Mouse (Mus musculus): ENCODE results near the gene Hoxb7. TPM values are rescaled to one million over a fixed set of nuclear protein-coding genes. Genes with fewer than 3 reads are reported as not detected.
A peak's percentile ranks its signal among the peaks of the same experiment; 100 is the strongest.

The Hoxb7 gene
- polyA plus RNA-seq, 1 experiment from 2014 or later: not detected

DNA sequence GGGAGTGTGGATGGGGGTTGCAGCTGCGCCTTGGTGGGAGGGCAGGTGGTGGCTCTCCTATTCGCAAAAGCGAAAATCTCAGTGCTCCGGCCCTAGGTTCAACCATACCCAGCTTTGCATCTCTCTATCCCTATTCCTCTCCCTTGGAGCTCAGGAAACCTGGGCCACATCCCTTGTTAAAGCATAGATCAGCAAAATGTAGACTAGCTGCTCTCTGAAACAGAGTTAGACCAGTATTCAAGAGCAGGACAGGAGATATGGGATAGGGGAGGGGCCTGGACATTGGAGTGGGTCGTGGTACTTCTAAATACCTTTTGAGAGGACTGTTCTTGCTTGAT lies 28.9 kb downstream of the Hoxb7 start:
- Histone ChIP-seq H3K9me3 (ENCODE audit: control insufficient read depth, low read length) (no peaks in the 10 kb centered on the region), H3K9ac (replicated peaks; ENCODE audit: low read length) (no peak overlapping the region), H3K4me2 (ENCODE audit: low read length) (no peak overlapping the region), H3K27ac (replicated peaks; ENCODE audit: low read depth, low read length) (no peak overlapping the region), H3K4me3 (replicated peaks; ENCODE audit: low read depth, low read length) (no peak overlapping the region), H3K4me1 (ENCODE audit: control insufficient read depth, insufficient read depth, low read length) (no peaks in the 10 kb centered on the region), H3K27me3 (ENCODE audit: control insufficient read depth, insufficient read depth, low read length) (peaks cover 100% of the 10 kb centered on the region), H3K36me3 (ENCODE audit: control insufficient read depth, insufficient read depth, low read length) (no peaks in the 10 kb centered on the region)
- no peak for ATAC-seq (ENCODE audit: low FRiP score, low TSS enrichment)
- 8% methylated on average over 5 of the region's 5 CpGs for WGBS
- DNase-seq: no peak

DNA sequence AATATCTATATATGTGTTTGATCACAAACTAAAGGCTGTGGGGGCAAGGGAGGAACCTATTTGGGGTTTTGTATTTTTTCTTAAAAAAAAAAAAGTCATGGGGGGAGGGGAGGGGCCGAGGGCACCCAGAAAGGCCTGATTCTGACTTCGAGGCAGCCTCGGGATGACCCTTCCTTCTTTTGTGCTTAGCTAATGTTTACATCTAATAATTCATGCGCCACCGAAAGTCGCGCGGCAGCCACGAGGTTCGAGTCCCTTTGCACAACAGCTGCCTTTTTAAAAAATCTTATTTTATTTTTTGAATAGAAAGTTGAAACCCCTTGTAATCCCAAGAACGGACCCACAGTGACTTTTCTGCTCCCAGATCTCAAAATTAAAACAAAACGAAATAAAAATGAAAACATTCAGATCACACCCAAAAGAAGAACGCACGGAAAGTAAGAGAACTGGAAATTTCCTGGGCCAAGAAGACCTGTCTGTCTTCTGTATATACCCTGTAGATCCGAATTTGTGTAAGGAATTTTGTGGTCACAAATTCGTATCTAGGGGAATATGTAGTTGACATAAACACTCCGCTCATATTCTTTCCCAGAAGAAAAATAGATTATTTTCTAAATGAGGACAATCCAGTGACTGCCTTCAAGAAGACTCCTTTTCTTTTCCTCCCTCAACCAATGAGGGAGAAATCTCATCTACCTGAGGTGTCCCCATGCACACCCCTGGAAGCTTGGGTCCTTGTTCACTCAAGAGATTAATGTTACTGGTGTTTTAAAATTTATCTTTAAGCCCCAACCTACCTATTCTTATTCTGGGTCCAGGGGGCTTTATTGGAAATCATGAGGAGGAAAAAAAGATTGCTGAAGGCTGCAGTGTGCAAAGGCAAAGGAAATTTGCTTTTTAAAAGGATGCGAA lies 30.5 kb downstream of the Hoxb7 start:
- H3K27me3 ChIP-seq (ENCODE audit: control insufficient read depth, insufficient read depth, low read length): peaks cover 100% of the 10 kb centered on the region
- H3K36me3 ChIP-seq (ENCODE audit: control insufficient read depth, insufficient read depth, low read length): no peaks in the 10 kb centered on the region
- H3K9ac ChIP-seq (replicated peaks; ENCODE audit: low read length): no peak overlapping the region
- H3K4me3 ChIP-seq (replicated peaks; ENCODE audit: low read depth, low read length): no peak overlapping the region
- DNase-seq (peak; percentile 57), ATAC-seq (ENCODE audit: low FRiP score, low TSS enrichment) (no peak)
- H3K4me2 ChIP-seq (ENCODE audit: low read length): no peak overlapping the region
- no peak overlapping the region for H3K27ac ChIP-seq (replicated peaks; ENCODE audit: low read depth, low read length)
- WGBS: 7% methylated on average over 18 of the region's 18 CpGs
- no peaks in the 10 kb centered on the region for H3K4me1 ChIP-seq (ENCODE audit: control insufficient read depth, insufficient read depth, low read length)
- H3K9me3 ChIP-seq (ENCODE audit: control insufficient read depth, low read length): no peaks in the 10 kb centered on the region

DNA sequence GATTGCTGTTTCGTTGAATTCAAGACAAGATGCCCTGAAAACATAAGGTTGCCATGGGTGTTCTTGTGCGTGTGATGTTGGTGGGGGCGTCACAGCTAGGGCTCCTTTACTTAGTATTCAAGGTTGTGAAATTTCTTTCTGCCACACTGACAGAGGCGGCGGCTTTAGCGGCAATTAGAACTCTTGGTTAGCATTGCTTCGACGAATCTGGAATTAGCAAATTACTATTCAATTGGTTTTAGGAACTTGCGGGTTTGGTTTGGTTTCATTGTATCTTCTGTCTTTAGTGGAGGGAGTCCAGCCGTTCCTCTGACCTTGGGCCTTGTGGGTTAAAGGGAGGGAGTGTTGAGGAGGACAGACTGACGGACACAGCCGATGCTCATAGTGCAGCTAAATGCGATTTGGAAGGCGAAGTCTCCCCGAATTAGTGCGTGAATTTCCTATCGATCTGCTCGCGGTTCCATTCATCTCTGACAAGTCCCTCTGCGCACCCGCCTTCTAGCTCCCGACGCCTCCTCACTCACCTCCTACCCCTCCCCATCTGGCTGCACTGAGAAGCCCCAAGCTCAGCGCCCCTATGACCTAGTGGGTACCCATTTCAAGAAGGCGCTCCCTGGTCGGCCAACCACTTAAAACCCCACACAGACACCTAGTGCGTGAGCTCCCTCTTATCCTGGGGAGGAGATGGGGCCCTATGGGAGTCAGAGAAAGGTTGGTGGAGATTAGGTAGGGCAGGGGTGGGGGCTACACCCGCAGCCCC lies 31.4 kb downstream of the Hoxb7 start, which contains the start of gene Hoxb4:
TSS of gene Hoxb4 (plus strand) at position 660 of the 760 bp plus-strand sequence.
- no peaks in the 10 kb centered on the region for H3K9me3 ChIP-seq (ENCODE audit: control insufficient read depth, low read length)
- no peaks in the 10 kb centered on the region for H3K4me1 ChIP-seq (ENCODE audit: control insufficient read depth, insufficient read depth, low read length)
- peak within 1 kb of the TSS; percentile 32 for H3K4me2 ChIP-seq (ENCODE audit: low read length)
- ATAC-seq (ENCODE audit: low FRiP score, low TSS enrichment): no peak
- no peak for DNase-seq
- no peaks in the 10 kb centered on the region for H3K36me3 ChIP-seq (ENCODE audit: control insufficient read depth, insufficient read depth, low read length)
- H3K27me3 ChIP-seq (ENCODE audit: control insufficient read depth, insufficient read depth, low read length): peaks cover 100% of the 10 kb centered on the region
- under 1% methylated on average over 28 of the region's 28 CpGs for WGBS
- H3K9ac ChIP-seq (replicated peaks; ENCODE audit: low read length): no peak within 1 kb of the TSS
- no peak within 1 kb of the TSS for H3K4me3 ChIP-seq (replicated peaks; ENCODE audit: low read depth, low read length)
- no peak within 1 kb of the TSS for H3K27ac ChIP-seq (replicated peaks; ENCODE audit: low read depth, low read length)

DNA sequence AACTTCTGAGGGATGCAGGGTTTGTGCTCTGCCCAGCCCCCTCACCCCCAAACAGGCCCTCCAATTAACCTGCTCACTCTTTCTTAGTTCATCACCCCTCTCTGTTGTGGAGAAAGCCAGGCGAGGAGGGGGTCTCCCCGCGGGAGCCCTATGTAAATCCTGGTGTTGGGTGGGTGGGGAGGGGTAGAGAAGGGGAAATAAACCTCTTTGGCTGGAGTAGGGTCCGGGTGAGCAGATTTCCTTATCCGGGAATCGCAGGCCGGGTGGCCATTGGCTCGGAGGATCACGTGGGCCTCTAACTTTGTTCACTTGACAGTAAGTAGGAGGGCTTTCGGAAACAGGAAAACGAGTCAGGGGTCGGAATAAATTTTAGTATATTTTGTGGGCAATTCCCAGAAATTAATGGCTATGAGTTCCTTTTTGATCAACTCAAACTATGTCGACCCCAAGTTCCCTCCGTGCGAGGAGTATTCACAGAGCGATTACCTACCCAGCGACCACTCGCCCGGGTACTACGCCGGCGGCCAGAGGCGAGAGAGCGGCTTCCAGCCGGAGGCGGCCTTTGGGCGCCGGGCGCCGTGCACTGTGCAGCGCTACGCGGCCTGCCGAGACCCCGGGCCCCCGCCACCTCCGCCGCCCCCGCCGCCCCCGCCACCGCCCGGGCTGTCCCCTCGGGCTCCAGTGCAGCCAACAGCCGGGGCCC lies 32.1 kb downstream of the Hoxb7 start:
- H3K4me1 ChIP-seq (ENCODE audit: control insufficient read depth, insufficient read depth, low read length): no peaks in the 10 kb centered on the region
- no peak for DNase-seq
- H3K27ac ChIP-seq (replicated peaks; ENCODE audit: low read depth, low read length): no peak overlapping the region
- H3K4me3 ChIP-seq (replicated peaks; ENCODE audit: low read depth, low read length): no peak overlapping the region
- peak overlapping the region; percentile 32 for H3K4me2 ChIP-seq (ENCODE audit: low read length)
- WGBS: 1% methylated on average over 39 of the region's 45 CpGs
- no peak; the same call in 1 of the 2 replicates for ATAC-seq (ENCODE audit: low FRiP score, low TSS enrichment)
- peaks cover 100% of the 10 kb centered on the region for H3K27me3 ChIP-seq (ENCODE audit: control insufficient read depth, insufficient read depth, low read length)
- no peaks in the 10 kb centered on the region for H3K9me3 ChIP-seq (ENCODE audit: control insufficient read depth, low read length)
- no peaks in the 10 kb centered on the region for H3K36me3 ChIP-seq (ENCODE audit: control insufficient read depth, insufficient read depth, low read length)
- H3K9ac ChIP-seq (replicated peaks; ENCODE audit: low read length): no peak overlapping the region

DNA sequence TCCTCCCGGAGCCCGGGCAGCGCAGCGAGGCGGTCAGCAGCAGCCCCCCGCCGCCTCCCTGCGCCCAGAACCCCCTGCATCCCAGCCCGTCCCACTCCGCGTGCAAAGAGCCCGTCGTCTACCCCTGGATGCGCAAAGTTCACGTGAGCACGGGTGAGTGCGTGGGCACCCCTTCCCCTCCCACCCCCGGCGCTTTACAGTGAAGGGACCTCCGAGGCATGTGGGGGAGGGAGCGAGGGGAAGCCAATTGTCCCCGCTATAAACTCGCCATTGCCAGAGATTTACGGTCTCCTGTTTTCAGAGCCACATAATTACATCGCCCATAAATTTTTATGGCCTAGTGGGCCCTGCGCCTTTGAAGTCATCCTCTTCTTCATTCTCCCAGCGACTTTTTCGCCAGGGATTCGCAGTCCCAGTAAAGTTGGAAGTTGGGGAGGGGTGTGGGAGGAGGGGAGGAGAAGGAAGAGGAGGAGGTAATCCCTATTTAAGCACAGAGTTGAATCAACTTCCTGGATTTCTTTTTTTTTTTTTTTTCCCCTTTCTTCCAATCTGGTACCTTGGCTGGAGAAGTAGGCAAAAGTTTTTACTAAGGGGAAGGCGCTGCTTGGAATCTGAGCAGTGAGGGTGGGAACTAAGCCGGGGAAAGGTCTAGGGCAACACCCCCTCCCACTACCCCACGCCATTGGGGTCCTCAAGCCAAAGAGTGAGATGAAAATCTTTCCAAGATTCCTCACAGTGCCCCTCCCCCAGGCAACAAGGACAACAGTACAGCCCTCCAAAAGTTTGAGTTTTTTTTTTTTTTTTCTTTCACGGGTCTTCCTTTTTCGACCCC lies 32.9 kb downstream of the Hoxb7 start:
- Histone ChIP-seq H3K9ac (replicated peaks; ENCODE audit: low read length) (no peak overlapping the region), H3K4me3 (replicated peaks; ENCODE audit: low read depth, low read length) (no peak overlapping the region), H3K4me2 (ENCODE audit: low read length) (peak overlapping the region; percentile 32), H3K27ac (replicated peaks; ENCODE audit: low read depth, low read length) (no peak overlapping the region), H3K4me1 (ENCODE audit: control insufficient read depth, insufficient read depth, low read length) (no peaks in the 10 kb centered on the region), H3K9me3 (ENCODE audit: control insufficient read depth, low read length) (no peaks in the 10 kb centered on the region), H3K36me3 (ENCODE audit: control insufficient read depth, insufficient read depth, low read length) (no peaks in the 10 kb centered on the region), H3K27me3 (ENCODE audit: control insufficient read depth, insufficient read depth, low read length) (peaks cover 100% of the 10 kb centered on the region)
- ATAC-seq (ENCODE audit: low FRiP score, low TSS enrichment) (no peak), DNase-seq (no peak)
- under 1% methylated on average over 34 of the region's 34 CpGs for WGBS

DNA sequence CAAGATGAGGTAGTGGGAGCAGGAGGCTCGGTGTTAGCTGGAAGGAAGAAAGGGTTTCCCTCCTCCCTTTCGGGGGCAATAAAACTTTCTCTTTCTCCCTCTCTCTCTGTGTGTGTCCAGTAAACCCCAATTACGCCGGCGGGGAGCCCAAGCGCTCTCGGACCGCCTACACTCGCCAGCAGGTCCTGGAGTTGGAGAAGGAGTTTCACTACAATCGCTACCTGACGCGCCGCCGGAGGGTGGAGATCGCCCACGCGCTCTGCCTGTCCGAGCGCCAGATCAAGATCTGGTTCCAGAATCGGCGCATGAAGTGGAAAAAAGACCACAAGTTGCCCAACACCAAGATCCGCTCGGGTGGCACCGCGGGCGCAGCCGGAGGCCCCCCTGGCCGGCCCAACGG lies 33.5 kb downstream of the Hoxb7 start:
- H3K27me3 ChIP-seq (ENCODE audit: control insufficient read depth, insufficient read depth, low read length): peaks cover 100% of the 10 kb centered on the region
- no peaks in the 10 kb centered on the region for H3K9me3 ChIP-seq (ENCODE audit: control insufficient read depth, low read length)
- under 1% methylated on average over 29 of the region's 29 CpGs for WGBS
- no peaks in the 10 kb centered on the region for H3K36me3 ChIP-seq (ENCODE audit: control insufficient read depth, insufficient read depth, low read length)
- DNase-seq: no peak
- no peak overlapping the region for H3K4me2 ChIP-seq (ENCODE audit: low read length)
- H3K9ac ChIP-seq (replicated peaks; ENCODE audit: low read length): no peak overlapping the region
- H3K4me1 ChIP-seq (ENCODE audit: control insufficient read depth, insufficient read depth, low read length): no peaks in the 10 kb centered on the region
- H3K27ac ChIP-seq (replicated peaks; ENCODE audit: low read depth, low read length): no peak overlapping the region
- no peak overlapping the region for H3K4me3 ChIP-seq (replicated peaks; ENCODE audit: low read depth, low read length)
- ATAC-seq (ENCODE audit: low FRiP score, low TSS enrichment): no peak

DNA sequence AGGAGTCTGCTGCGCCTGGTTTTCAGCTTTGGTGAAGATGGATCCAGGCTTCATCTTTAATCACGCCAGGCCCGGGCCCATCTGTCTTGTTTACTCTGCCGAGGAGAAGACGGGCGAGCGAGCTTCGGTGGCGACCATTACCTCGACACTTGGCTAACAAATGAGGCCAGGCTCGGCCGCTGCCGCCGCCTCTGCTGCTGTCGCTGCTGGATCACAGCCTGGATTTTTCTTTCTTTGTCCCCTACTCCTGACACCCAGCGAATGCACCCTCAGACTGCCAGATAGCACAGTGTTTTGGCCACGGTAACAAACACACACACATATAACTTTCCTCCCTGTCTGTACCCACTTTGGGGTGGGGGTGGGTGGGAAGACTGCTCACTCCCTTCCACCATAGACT lies 34.3 kb downstream of the Hoxb7 start:
- no peak overlapping the region for H3K9ac ChIP-seq (replicated peaks; ENCODE audit: low read length)
- H3K9me3 ChIP-seq (ENCODE audit: control insufficient read depth, low read length): no peaks in the 10 kb centered on the region
- no peak overlapping the region for H3K4me3 ChIP-seq (replicated peaks; ENCODE audit: low read depth, low read length)
- DNase-seq (no peak), ATAC-seq (ENCODE audit: low FRiP score, low TSS enrichment) (no peak)
- no peaks in the 10 kb centered on the region for H3K36me3 ChIP-seq (ENCODE audit: control insufficient read depth, insufficient read depth, low read length)
- H3K4me2 ChIP-seq (ENCODE audit: low read length): no peak overlapping the region
- H3K4me1 ChIP-seq (ENCODE audit: control insufficient read depth, insufficient read depth, low read length): no peaks in the 10 kb centered on the region
- WGBS: 0% methylated on average over 17 of the region's 17 CpGs
- peaks cover 100% of the 10 kb centered on the region for H3K27me3 ChIP-seq (ENCODE audit: control insufficient read depth, insufficient read depth, low read length)
- H3K27ac ChIP-seq (replicated peaks; ENCODE audit: low read depth, low read length): no peak overlapping the region

DNA sequence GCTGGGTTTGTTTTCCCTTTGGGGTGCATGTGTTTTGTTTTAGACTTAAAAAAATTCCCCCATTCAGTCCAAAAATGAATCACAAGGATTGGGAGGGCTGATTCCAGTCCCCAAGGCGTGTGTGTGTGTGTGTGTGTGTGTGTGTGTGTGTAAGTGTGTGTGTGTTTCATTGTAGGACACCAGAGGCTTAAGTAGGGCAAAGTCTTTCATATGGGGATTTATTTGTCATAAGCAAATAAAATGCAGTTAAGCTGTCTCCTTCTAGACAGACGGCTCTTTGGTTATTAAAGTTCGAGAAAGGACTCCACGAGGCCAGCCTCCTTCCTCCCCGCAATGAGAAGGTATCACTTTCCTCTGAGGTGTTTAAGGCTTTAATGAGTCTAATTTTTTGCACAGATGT lies 35.4 kb downstream of the Hoxb7 start:
- no peaks in the 10 kb centered on the region for H3K36me3 ChIP-seq (ENCODE audit: control insufficient read depth, insufficient read depth, low read length)
- DNase-seq (no peak), ATAC-seq (ENCODE audit: low FRiP score, low TSS enrichment) (no peak)
- H3K27me3 ChIP-seq (ENCODE audit: control insufficient read depth, insufficient read depth, low read length): peaks cover 99% of the 10 kb centered on the region
- H3K4me2 ChIP-seq (ENCODE audit: low read length): no peak overlapping the region
- H3K9me3 ChIP-seq (ENCODE audit: control insufficient read depth, low read length): no peaks in the 10 kb centered on the region
- H3K4me1 ChIP-seq (ENCODE audit: control insufficient read depth, insufficient read depth, low read length): no peaks in the 10 kb centered on the region
- H3K4me3 ChIP-seq (replicated peaks; ENCODE audit: low read depth, low read length): no peak overlapping the region
- H3K27ac ChIP-seq (replicated peaks; ENCODE audit: low read depth, low read length): no peak overlapping the region
- WGBS: 7% methylated on average over 5 of the region's 5 CpGs
- H3K9ac ChIP-seq (replicated peaks; ENCODE audit: low read length): no peak overlapping the region
